Mouse (Mus musculus): ENCODE data around the gene Btd. TPM values are rescaled to one million over a fixed set of nuclear protein-coding genes. Genes with fewer than 3 reads are reported as not detected.

The Btd gene
- polyA plus RNA-seq, 2 experiments = 7.6 to 8.8 TPM

- DNase-seq (ENCODE audit: low read depth in 3 of 3, low spot score in 3 of 3) (no peak), ATAC-seq (ENCODE audit: insufficient read depth) (no peak)
Measured at GRCm38 (mm10) chr14:31652106-31652505, 11.3 kb downstream of the Btd start.

GRCm38 (mm10) chr14:31652624-31653023 lies 11.8 kb downstream of the Btd start:
- 79% methylated on average over 1 of the region's 1 CpGs for WGBS (ENCODE audit: insufficient replicate concordance)
- Histone ChIP-seq H3K9me3 (ENCODE audit: control insufficient read depth, low read length) (no peaks in the 10 kb centered on the region), H3K4me1 (replicated peaks; ENCODE audit: control insufficient read depth in 2 of 2, insufficient read depth in 2 of 2, low read length in 1 of 2) (peaks cover 3 to 14% of the 10 kb centered on the region in 2 experiments; a peak in 3 of 4 replicates), H3K27ac (no peak overlapping the region), H3K4me3 (ENCODE audit: insufficient read depth in 1 of 2, low read depth in 2 of 2, low read length in 2 of 2) (no peak overlapping the region), H3K4me2 (ENCODE audit: low read depth) (no peak overlapping the region), H3K9ac (replicated peaks) (no peak overlapping the region), H3K27me3 (ENCODE audit: control insufficient read depth, insufficient read depth, low read length) (no peaks in the 10 kb centered on the region), H3K36me3 (replicated peaks; ENCODE audit: control insufficient read depth, insufficient read depth, low read depth) (no peaks in the 10 kb centered on the region)
- ATAC-seq (ENCODE audit: insufficient read depth) = no peak
- DNase-seq (ENCODE audit: low read depth in 3 of 3, low spot score in 3 of 3) = no peak
- TF ChIP-seq EP300 (IDR thresholded peaks at IDR 0.05; ENCODE audit: low read depth) = no peak
- TF ChIP-seq CTCF (IDR thresholded peaks at IDR 0.05; ENCODE audit: low read depth) = no peak

More at GRCm38 (mm10) chr14:31652106-31652505, 11.3 kb downstream of the Btd start:
- Histone ChIP-seq H3K9me3 (ENCODE audit: control insufficient read depth, low read length) (no peaks in the 10 kb centered on the region), H3K9ac (replicated peaks) (no peak overlapping the region), H3K4me3 (ENCODE audit: insufficient read depth in 1 of 2, low read depth in 2 of 2, low read length in 2 of 2) (no peak overlapping the region), H3K27ac (no peak overlapping the region), H3K27me3 (ENCODE audit: control insufficient read depth, insufficient read depth, low read length) (no peaks in the 10 kb centered on the region), H3K4me2 (ENCODE audit: low read depth) (no peak overlapping the region), H3K4me1 (replicated peaks; ENCODE audit: control insufficient read depth in 2 of 2, insufficient read depth in 2 of 2, low read length in 1 of 2) (peaks cover 3 to 14% of the 10 kb centered on the region in 2 experiments; a peak in 3 of 4 replicates), H3K36me3 (replicated peaks; ENCODE audit: control insufficient read depth, insufficient read depth, low read depth) (no peaks in the 10 kb centered on the region)
- 45% methylated on average over 5 of the region's 5 CpGs for WGBS (ENCODE audit: insufficient replicate concordance)
- TF ChIP-seq CTCF (IDR thresholded peaks at IDR 0.05; ENCODE audit: low read depth) = no peak

- TF ChIP-seq EP300 (IDR thresholded peaks at IDR 0.05; ENCODE audit: low read depth) (peak; percentile 79), CTCF (IDR thresholded peaks at IDR 0.05; ENCODE audit: low read depth) (no peak)
- H3K9ac ChIP-seq (replicated peaks) = no peak overlapping the region
- H3K36me3 ChIP-seq (replicated peaks; ENCODE audit: control insufficient read depth, insufficient read depth, low read depth) = no peaks in the 10 kb centered on the region
- no peaks in the 10 kb centered on the region for H3K27me3 ChIP-seq (ENCODE audit: control insufficient read depth, insufficient read depth, low read length)
- no peak overlapping the region for H3K27ac ChIP-seq
- no peaks in the 10 kb centered on the region for H3K9me3 ChIP-seq (ENCODE audit: control insufficient read depth, low read length)
- no peak overlapping the region for H3K4me2 ChIP-seq (ENCODE audit: low read depth)
- peaks cover 3 to 14% of the 10 kb centered on the region in 2 experiments; a peak in 3 of 4 replicates for H3K4me1 ChIP-seq (replicated peaks; ENCODE audit: control insufficient read depth in 2 of 2, insufficient read depth in 2 of 2, low read length in 1 of 2)
- no peak overlapping the region for H3K4me3 ChIP-seq (ENCODE audit: insufficient read depth in 1 of 2, low read depth in 2 of 2, low read length in 2 of 2)
- WGBS (ENCODE audit: insufficient replicate concordance) = 43% methylated on average over 14 of the region's 14 CpGs
- peak; percentile 67 for ATAC-seq (ENCODE audit: insufficient read depth)
- DNase-seq (ENCODE audit: low read depth in 3 of 3, low spot score in 3 of 3) = no peak
Measured at GRCm38 (mm10) chr14:31653101-31653875, 12.5 kb downstream of the Btd start.

GRCm38 (mm10) chr14:31654816-31655215 lies 14.0 kb downstream of the Btd start:
- H3K4me3 ChIP-seq (ENCODE audit: insufficient read depth in 1 of 2, low read depth in 2 of 2, low read length in 2 of 2) = no peak overlapping the region
- ATAC-seq (ENCODE audit: insufficient read depth) = no peak
- no peak overlapping the region for H3K9ac ChIP-seq (replicated peaks)
- peaks cover 3 to 16% of the 10 kb centered on the region in 2 experiments; a peak in 3 of 4 replicates for H3K4me1 ChIP-seq (replicated peaks; ENCODE audit: control insufficient read depth in 2 of 2, insufficient read depth in 2 of 2, low read length in 1 of 2)
- no peak overlapping the region for H3K4me2 ChIP-seq (ENCODE audit: low read depth)
- no peak for DNase-seq (ENCODE audit: low read depth in 3 of 3, low spot score in 3 of 3)
- no peaks in the 10 kb centered on the region for H3K9me3 ChIP-seq (ENCODE audit: control insufficient read depth, low read length)
- no peaks in the 10 kb centered on the region for H3K27me3 ChIP-seq (ENCODE audit: control insufficient read depth, insufficient read depth, low read length)
- no peak for TF ChIP-seq EP300 (IDR thresholded peaks at IDR 0.05; ENCODE audit: low read depth)
- TF ChIP-seq CTCF (IDR thresholded peaks at IDR 0.05; ENCODE audit: low read depth) = no peak
- no peaks in the 10 kb centered on the region for H3K36me3 ChIP-seq (replicated peaks; ENCODE audit: control insufficient read depth, insufficient read depth, low read depth)
- no peak overlapping the region for H3K27ac ChIP-seq
- 83% methylated on average over 5 of the region's 5 CpGs for WGBS (ENCODE audit: insufficient replicate concordance)

- Histone ChIP-seq H3K9ac (replicated peaks) (no peak overlapping the region), H3K4me3 (ENCODE audit: insufficient read depth in 1 of 2, low read depth in 2 of 2, low read length in 2 of 2) (no peak overlapping the region), H3K27ac (no peak overlapping the region), H3K4me2 (ENCODE audit: low read depth) (no peak overlapping the region), H3K27me3 (ENCODE audit: control insufficient read depth, insufficient read depth, low read length) (no peaks in the 10 kb centered on the region), H3K9me3 (ENCODE audit: control insufficient read depth, low read length) (no peaks in the 10 kb centered on the region), H3K4me1 (replicated peaks; ENCODE audit: control insufficient read depth in 2 of 2, insufficient read depth in 2 of 2, low read length in 1 of 2) (peaks cover 3 to 16% of the 10 kb centered on the region in 2 experiments; a peak in 3 of 4 replicates), H3K36me3 (replicated peaks; ENCODE audit: control insufficient read depth, insufficient read depth, low read depth) (no peaks in the 10 kb centered on the region)
- ATAC-seq (ENCODE audit: insufficient read depth) (no peak), DNase-seq (ENCODE audit: low read depth in 3 of 3, low spot score in 3 of 3) (no peak)
- 75% methylated on average over 14 of the region's 14 CpGs for WGBS (ENCODE audit: insufficient replicate concordance)
- TF ChIP-seq EP300 (IDR thresholded peaks at IDR 0.05; ENCODE audit: low read depth) (no peak), CTCF (IDR thresholded peaks at IDR 0.05; ENCODE audit: low read depth) (no peak)
Measured at GRCm38 (mm10) chr14:31655406-31655805, 14.6 kb downstream of the Btd start.
